Mouse (Mus musculus): ENCODE results near the gene Acaa1b. TPM values are rescaled to one million over a fixed set of nuclear protein-coding genes. Genes with fewer than 3 reads are reported as not detected.

Gene Acaa1b
- total and polyA plus RNA-seq, 2 experiments from 2014 or later, result 2.1 to 2.7 TPM

- 47% methylated on average over 10 of the region's 10 CpGs for WGBS
- DNase-seq, result no peak
- no peaks in the 10 kb centered on the region for H3K27me3 ChIP-seq (ENCODE audit: insufficient read depth, low read length)
- no peaks in the 10 kb centered on the region for H3K9me3 ChIP-seq (ENCODE audit: low read length)
- no peak overlapping the region for H3K27ac ChIP-seq (ENCODE audit: low read depth, low read length)
- ATAC-seq, result no peak
- H3K4me2 ChIP-seq (ENCODE audit: low read depth), result no peak overlapping the region
- no peak for TF ChIP-seq CTCF (IDR thresholded peaks at IDR 0.05; ENCODE audit: low read depth)
- no peak overlapping the region for H3K4me3 ChIP-seq (ENCODE audit: low read depth, low read length)
- H3K4me1 ChIP-seq (ENCODE audit: insufficient read depth), result no peaks in the 10 kb centered on the region
- no peaks in the 10 kb centered on the region for H3K36me3 ChIP-seq (ENCODE audit: insufficient read depth)
- H3K9ac ChIP-seq, result no peak overlapping the region
Measured at GRCm38 (mm10) chr9:119145137-119145536, 11.8 kb downstream of the Acaa1b start.

GRCm38 (mm10) chr9:119144696-119145095, 12.2 kb downstream of the Acaa1b start:
- DNase-seq, result peak; percentile 5

DNA sequence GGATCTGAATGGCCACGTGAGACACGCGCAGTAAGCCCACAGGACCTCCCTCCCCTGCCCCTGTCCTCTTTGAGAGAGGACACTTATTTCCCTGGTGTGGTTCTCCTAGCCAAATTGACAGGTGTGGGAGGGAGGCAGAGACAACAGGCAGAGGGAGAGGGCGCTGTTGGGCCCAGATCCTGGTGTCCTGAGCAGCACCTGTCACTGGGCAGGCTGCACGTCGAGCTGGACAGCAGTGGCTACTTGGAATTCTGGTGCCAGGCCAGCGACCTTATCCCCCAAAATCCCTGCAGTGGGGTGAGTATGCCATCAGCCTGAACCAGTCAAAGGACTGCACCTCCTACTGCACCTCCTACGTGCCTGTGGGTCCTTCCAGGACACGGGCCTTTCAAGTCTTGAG, 13.5 kb downstream of the Acaa1b start:
- no peaks in the 10 kb centered on the region for H3K36me3 ChIP-seq (ENCODE audit: insufficient read depth)
- H3K4me2 ChIP-seq (ENCODE audit: low read depth), result no peak overlapping the region
- H3K4me1 ChIP-seq (ENCODE audit: insufficient read depth), result no peaks in the 10 kb centered on the region
- H3K27me3 ChIP-seq (ENCODE audit: insufficient read depth, low read length), result no peaks in the 10 kb centered on the region
- DNase-seq (no peak), ATAC-seq (no peak)
- no peak overlapping the region for H3K27ac ChIP-seq (ENCODE audit: low read depth, low read length)
- TF ChIP-seq CTCF (IDR thresholded peaks at IDR 0.05; ENCODE audit: low read depth), result no peak
- H3K4me3 ChIP-seq (ENCODE audit: low read depth, low read length), result no peak overlapping the region
- no peak overlapping the region for H3K9ac ChIP-seq
- no peaks in the 10 kb centered on the region for H3K9me3 ChIP-seq (ENCODE audit: low read length)
- WGBS, result 73% methylated on average over 9 of the region's 9 CpGs

More at GRCm38 (mm10) chr9:119144696-119145095, 12.2 kb downstream of the Acaa1b start:
- no peak overlapping the region for H3K9ac ChIP-seq
- peak; percentile 20; the same call in 1 of the 2 replicates for ATAC-seq
- WGBS, result 70% methylated on average over 8 of the region's 8 CpGs
- H3K27ac ChIP-seq (ENCODE audit: low read depth, low read length), result no peak overlapping the region
- H3K4me3 ChIP-seq (ENCODE audit: low read depth, low read length), result no peak overlapping the region
- H3K4me1 ChIP-seq (ENCODE audit: insufficient read depth), result no peaks in the 10 kb centered on the region
- no peaks in the 10 kb centered on the region for H3K36me3 ChIP-seq (ENCODE audit: insufficient read depth)
- H3K9me3 ChIP-seq (ENCODE audit: low read length), result no peaks in the 10 kb centered on the region
- TF ChIP-seq CTCF (IDR thresholded peaks at IDR 0.05; ENCODE audit: low read depth), result no peak
- H3K27me3 ChIP-seq (ENCODE audit: insufficient read depth, low read length), result no peaks in the 10 kb centered on the region
- H3K4me2 ChIP-seq (ENCODE audit: low read depth), result no peak overlapping the region

DNA sequence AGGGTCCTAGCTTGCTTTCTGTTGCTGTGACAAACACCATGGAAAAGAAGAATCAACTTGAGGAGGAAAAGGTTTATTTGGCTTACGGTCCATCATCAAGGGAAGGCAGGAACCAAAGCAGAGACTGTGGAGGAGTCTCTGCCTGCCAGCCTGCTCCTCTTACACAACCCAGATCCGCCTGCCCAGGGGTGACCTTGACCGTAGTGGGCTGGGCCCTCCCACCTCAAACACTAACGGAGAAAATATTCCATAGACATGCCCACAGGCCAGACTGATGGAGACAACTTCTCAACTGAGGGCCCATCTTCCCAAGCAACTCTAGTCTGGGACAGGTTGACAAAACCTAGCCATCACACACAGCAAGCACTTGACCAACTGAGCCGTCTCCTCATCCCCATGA, 14.8 kb downstream of the Acaa1b start:
- Histone ChIP-seq H3K27me3 (ENCODE audit: insufficient read depth, low read length) (no peaks in the 10 kb centered on the region), H3K36me3 (ENCODE audit: insufficient read depth) (no peaks in the 10 kb centered on the region), H3K4me1 (ENCODE audit: insufficient read depth) (no peaks in the 10 kb centered on the region), H3K27ac (ENCODE audit: low read depth, low read length) (no peak overlapping the region), H3K4me2 (ENCODE audit: low read depth) (no peak overlapping the region), H3K9me3 (ENCODE audit: low read length) (no peaks in the 10 kb centered on the region), H3K9ac (no peak overlapping the region), H3K4me3 (ENCODE audit: low read depth, low read length) (no peak overlapping the region)
- 93% methylated on average over 5 of the region's 5 CpGs for WGBS
- no peak for DNase-seq
- no peak for ATAC-seq
- no peak for TF ChIP-seq CTCF (IDR thresholded peaks at IDR 0.05; ENCODE audit: low read depth)

DNA sequence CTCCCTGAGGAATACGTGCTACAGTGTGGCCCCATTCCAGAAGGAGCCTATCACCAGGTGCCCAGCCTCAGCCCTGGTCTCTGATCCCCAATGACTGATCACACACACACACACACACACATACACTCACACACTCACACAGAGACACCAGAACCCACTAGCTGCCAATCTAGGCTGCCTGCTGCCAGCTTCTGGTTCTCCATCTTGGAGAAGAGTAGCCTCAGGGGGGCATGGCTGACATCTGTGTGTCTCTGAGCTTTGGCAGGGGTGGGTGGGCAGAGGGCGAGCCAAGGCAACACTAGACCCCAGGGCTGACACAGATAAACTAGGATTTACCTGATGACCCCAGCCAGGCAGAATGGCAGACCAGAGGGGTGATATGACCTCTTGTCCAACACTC, 18.1 kb downstream of the Acaa1b start:
- ATAC-seq (no peak), DNase-seq (no peak)
- 90% methylated on average over 2 of the region's 2 CpGs for whole genome bisulfite sequencing
- no peak overlapping the region for H3K9ac ChIP-seq
- H3K4me3 ChIP-seq (ENCODE audit: low read depth, low read length), result no peak overlapping the region
- H3K36me3 ChIP-seq (ENCODE audit: insufficient read depth), result no peaks in the 10 kb centered on the region
- no peaks in the 10 kb centered on the region for H3K9me3 ChIP-seq (ENCODE audit: low read length)
- H3K27ac ChIP-seq (ENCODE audit: low read depth, low read length), result no peak overlapping the region
- TF ChIP-seq CTCF (IDR thresholded peaks at IDR 0.05; ENCODE audit: low read depth), result no peak
- no peaks in the 10 kb centered on the region for H3K4me1 ChIP-seq (ENCODE audit: insufficient read depth)
- H3K27me3 ChIP-seq (ENCODE audit: insufficient read depth, low read length), result no peaks in the 10 kb centered on the region
- no peak overlapping the region for H3K4me2 ChIP-seq (ENCODE audit: low read depth)

- H3K36me3 ChIP-seq (ENCODE audit: insufficient read depth), result no peaks in the 10 kb centered on the region
- H3K4me3 ChIP-seq (ENCODE audit: low read depth, low read length), result no peak overlapping the region
- no peak for TF ChIP-seq CTCF (IDR thresholded peaks at IDR 0.05; ENCODE audit: low read depth)
- H3K4me1 ChIP-seq (ENCODE audit: insufficient read depth), result no peaks in the 10 kb centered on the region
- no peaks in the 10 kb centered on the region for H3K27me3 ChIP-seq (ENCODE audit: insufficient read depth, low read length)
- DNase-seq, result no peak
- H3K4me2 ChIP-seq (ENCODE audit: low read depth), result no peak overlapping the region
- H3K27ac ChIP-seq (ENCODE audit: low read depth, low read length), result no peak overlapping the region
- ATAC-seq, result no peak
- no peak overlapping the region for H3K9ac ChIP-seq
- no peaks in the 10 kb centered on the region for H3K9me3 ChIP-seq (ENCODE audit: low read length)
- 71% methylated on average over 5 of the region's 5 CpGs for WGBS
Measured at GRCm38 (mm10) chr9:119130692-119131091, 26.2 kb downstream of the Acaa1b start.

DNA sequence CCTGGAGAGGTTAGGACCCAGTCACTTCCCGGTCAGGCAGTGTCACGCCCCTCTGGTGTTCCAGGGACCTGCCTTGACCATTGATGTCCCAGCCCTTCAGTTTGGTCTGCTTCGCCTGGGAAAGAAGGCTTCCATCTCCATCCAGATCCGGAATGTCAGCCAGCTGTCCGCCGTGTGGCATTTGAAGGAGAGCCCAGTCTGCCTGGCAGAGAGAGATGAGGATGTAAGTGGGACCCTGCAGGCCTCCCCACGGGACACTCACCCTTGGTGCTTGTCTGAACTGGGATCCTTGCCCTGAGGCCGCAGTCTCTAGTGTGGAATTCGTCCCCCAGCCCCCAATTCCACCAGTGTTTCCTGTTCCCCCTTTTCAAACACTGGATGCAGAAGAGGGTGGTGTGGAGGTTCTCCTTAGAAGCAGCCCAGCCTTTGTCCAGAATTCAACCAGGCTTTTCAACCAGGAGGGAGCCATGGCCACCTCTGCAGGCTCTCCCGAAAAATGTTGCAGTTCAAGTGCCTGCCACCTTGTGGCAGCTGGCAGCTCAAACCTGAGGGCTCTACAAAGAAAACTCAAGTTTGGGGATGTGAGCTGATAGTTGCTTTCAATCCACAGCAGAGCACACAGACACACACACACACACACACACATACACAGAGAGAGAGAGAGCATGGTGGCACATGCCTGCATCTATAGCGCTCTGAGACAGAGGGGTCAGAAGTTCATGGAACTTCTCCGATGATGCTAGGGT, 28.3 kb downstream of the Acaa1b start:
- no peaks in the 10 kb centered on the region for H3K4me1 ChIP-seq (ENCODE audit: insufficient read depth)
- H3K4me3 ChIP-seq (ENCODE audit: low read depth, low read length), result no peak overlapping the region
- no peaks in the 10 kb centered on the region for H3K9me3 ChIP-seq (ENCODE audit: low read length)
- 84% methylated on average over 12 of the region's 12 CpGs for WGBS
- no peaks in the 10 kb centered on the region for H3K27me3 ChIP-seq (ENCODE audit: insufficient read depth, low read length)
- DNase-seq, result no peak
- H3K27ac ChIP-seq (ENCODE audit: low read depth, low read length), result no peak overlapping the region
- TF ChIP-seq CTCF (IDR thresholded peaks at IDR 0.05; ENCODE audit: low read depth), result no peak; the same call in 1 of the 2 replicates
- H3K36me3 ChIP-seq (ENCODE audit: insufficient read depth), result no peaks in the 10 kb centered on the region
- no peak overlapping the region for H3K9ac ChIP-seq
- H3K4me2 ChIP-seq (ENCODE audit: low read depth), result no peak overlapping the region
- no peak for ATAC-seq
